Mouse (Mus musculus): ENCODE data around the gene Rnps1. TPM values are rescaled to one million over a fixed set of nuclear protein-coding genes. Genes with fewer than 3 reads are reported as not detected.
"Not testable (repeated sequence)": the region's sequence is repeated elsewhere in the genome, so short reads cannot be mapped to it uniquely, and the experiment has no call there.

Rnps1 gene
- polyA plus RNA-seq, 1 experiment from 2014 or later, result 468 TPM

- peak overlapping the region; percentile 79 for H3K4me3 ChIP-seq
- peak overlapping the region; percentile 97 for H3K27ac ChIP-seq (replicated peaks)
- peaks cover 54% of the 10 kb centered on the region for H3K36me3 ChIP-seq
- H3K4me1 ChIP-seq, result peaks cover 37% of the 10 kb centered on the region
- 37% methylated on average over 22 of the region's 22 CpGs for WGBS
- DNase-seq (ENCODE audit: low spot score), result no peak
- no peaks in the 10 kb centered on the region for H3K27me3 ChIP-seq (ENCODE audit: low read depth, poor library complexity, severe bottlenecking)
- no peaks in the 10 kb centered on the region for H3K9me3 ChIP-seq (replicated peaks)
These were observed 681 bp upstream of the Rnps1 start for GRCm38 (mm10) chr17:24413557-24414211.

DNA sequence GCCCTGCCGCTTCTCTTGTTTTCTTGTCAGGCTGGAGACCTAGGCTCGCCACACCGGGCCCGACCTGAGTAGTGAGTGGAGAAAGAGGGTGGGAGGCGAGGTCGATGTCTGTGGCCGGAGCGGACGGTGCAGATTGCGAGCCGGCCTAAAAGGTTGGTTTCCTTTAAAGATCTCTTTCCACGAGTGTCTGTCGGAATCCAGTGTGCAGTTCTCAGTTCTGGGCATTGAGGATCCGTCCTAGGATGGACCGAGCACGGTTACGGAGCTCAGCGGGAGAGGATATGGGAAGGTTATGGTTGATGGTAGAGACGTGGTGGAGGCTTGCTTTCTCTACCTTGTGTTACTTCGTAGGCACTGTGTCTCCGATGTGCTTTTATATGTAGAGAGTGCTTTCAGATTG, 646 bp downstream of the Rnps1 start:
- Histone ChIP-seq H3K9me3 (replicated peaks) (no peaks in the 10 kb centered on the region), H3K4me3 (peak overlapping the region; percentile 79), H3K27ac (replicated peaks) (peak overlapping the region; percentile 97), H3K36me3 (peaks cover 54% of the 10 kb centered on the region), H3K4me1 (peaks cover 37% of the 10 kb centered on the region), H3K27me3 (ENCODE audit: low read depth, poor library complexity, severe bottlenecking) (no peaks in the 10 kb centered on the region)
- DNase-seq (ENCODE audit: low spot score), result no peak
- WGBS, result under 1% methylated on average over 21 of the region's 21 CpGs

DNA sequence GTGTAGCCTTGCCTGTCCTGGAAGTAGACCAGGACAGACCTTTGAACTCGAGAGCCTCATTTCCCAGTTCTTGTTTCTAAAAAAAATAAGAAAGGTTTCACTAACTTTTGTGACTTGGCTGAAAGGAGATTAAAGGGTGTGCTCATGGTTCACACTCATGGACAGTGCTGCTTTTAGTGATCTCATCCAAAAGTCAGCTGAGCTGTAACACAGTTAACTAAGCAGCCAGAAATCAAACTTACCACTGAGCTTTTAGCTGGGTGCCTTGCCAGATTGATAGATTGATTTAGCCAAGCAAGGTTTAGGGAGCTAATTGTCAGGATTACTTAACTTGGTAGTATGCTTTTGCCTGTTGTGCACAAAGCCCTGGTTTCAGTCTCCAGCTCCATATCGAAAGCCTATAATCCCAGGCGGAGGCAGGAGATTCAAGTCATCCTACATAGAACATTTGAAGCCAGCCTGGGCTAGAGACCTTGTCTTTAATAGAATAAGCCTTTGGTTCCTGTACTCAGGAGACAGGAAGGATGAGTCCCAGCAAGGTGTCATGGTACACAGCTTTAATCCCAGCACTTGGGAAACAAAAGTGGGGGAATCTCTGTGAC, 1.8 kb downstream of the Rnps1 start:
- DNase-seq (ENCODE audit: low spot score), result no peak
- no peaks in the 10 kb centered on the region for H3K9me3 ChIP-seq (replicated peaks)
- peak overlapping the region; percentile 79 for H3K4me3 ChIP-seq
- no peak overlapping the region for H3K27ac ChIP-seq (replicated peaks)
- no peaks in the 10 kb centered on the region for H3K27me3 ChIP-seq (ENCODE audit: low read depth, poor library complexity, severe bottlenecking)
- peaks cover 55% of the 10 kb centered on the region for H3K36me3 ChIP-seq
- 87% methylated on average over 3 of the region's 3 CpGs for WGBS
- H3K4me1 ChIP-seq, result peaks cover 37% of the 10 kb centered on the region

DNA sequence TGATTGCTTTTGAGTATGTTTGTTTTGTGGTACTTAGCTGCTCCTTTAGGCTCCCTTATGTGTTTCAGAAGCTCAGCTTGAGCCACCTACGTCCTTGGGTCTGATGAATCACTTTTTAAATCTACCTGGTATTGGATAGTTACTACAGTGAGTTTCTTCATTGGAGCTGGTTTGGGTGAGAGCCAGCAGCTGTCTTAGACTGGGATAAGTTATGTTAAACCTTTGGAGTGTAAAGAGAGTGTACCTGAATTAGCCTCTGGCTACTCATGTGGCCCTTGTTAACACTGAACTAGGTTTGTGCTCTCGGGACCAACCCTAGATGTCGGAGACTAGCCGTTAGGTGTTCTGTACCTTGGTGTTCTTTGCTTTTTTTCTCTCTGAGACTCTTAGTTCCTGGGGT, 8.7 kb downstream of the Rnps1 start:
- Histone ChIP-seq H3K27ac (replicated peaks) (no peak overlapping the region), H3K4me1 (peaks cover 13% of the 10 kb centered on the region), H3K27me3 (ENCODE audit: low read depth, poor library complexity, severe bottlenecking) (no peaks in the 10 kb centered on the region), H3K4me3 (no peak overlapping the region), H3K9me3 (replicated peaks) (no peaks in the 10 kb centered on the region), H3K36me3 (peaks cover 78% of the 10 kb centered on the region)
- 95% methylated on average over 4 of the region's 4 CpGs for WGBS
- no peak for DNase-seq (ENCODE audit: low spot score)

GRCm38 (mm10) chr17:24424489-24424888, 10.1 kb downstream of the Rnps1 start:
- WGBS, result 94% methylated on average over 5 of the region's 5 CpGs
- Histone ChIP-seq H3K27me3 (ENCODE audit: low read depth, poor library complexity, severe bottlenecking) (no peaks in the 10 kb centered on the region), H3K36me3 (peaks cover 67% of the 10 kb centered on the region), H3K4me3 (no peak overlapping the region), H3K27ac (replicated peaks) (no peak overlapping the region), H3K9me3 (replicated peaks) (no peaks in the 10 kb centered on the region), H3K4me1 (peaks cover 16% of the 10 kb centered on the region)
- DNase-seq (ENCODE audit: low spot score), result no peak

DNA sequence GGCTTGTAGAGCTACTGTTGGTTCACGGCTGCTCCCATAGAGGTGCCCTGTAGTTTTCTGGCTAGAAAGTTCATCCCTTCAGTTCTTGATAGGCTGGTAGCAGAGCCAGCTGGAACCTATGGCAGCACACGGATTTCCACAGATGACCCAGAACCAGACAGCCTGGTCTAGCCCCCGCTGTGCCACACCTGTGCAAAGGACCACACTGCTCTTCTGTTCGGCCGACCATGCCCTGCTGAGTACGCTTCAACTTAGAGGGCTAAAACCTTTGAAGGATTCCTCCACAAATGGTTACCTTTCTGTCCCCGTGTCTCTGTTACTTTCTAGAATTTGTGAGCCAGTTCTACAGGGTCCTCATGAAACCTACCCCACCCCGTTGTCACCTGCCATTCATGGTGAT, 11.0 kb downstream of the Rnps1 start:
- peaks cover 67% of the 10 kb centered on the region for H3K36me3 ChIP-seq
- not testable (repeated sequence) for H3K4me3 ChIP-seq; H3K27ac ChIP-seq (replicated peaks); H3K9me3 ChIP-seq (replicated peaks); DNase-seq (ENCODE audit: low spot score); H3K27me3 ChIP-seq (ENCODE audit: low read depth, poor library complexity, severe bottlenecking)
- peaks cover 20% of the 10 kb centered on the region for H3K4me1 ChIP-seq
- 94% methylated on average over 6 of the region's 8 CpGs for WGBS

DNA sequence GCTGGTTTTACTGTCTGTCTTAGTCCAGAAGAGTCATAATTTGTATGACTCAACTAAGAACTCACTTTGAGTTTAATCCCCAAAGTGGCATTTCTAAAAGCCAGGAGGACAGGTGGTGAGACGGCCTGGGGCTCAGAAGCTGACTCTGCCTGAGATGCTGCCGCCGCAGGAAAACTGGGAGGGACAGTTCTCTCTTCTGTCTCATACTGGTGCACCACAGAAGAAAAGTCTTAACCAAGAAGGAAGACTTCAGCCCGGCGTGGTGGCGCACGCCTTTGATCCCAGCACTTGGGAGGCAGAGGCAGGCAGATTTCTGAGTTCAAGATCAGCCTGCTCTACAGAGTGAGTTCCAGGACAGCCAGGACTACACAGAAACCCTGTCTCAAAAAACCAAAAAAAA, 11.5 kb downstream of the Rnps1 start:
- Histone ChIP-seq H3K27ac (replicated peaks) (no peak overlapping the region), H3K4me3 (no peak overlapping the region), H3K27me3 (ENCODE audit: low read depth, poor library complexity, severe bottlenecking) (no peaks in the 10 kb centered on the region), H3K4me1 (peaks cover 20% of the 10 kb centered on the region), H3K36me3 (peaks cover 65% of the 10 kb centered on the region), H3K9me3 (replicated peaks) (no peaks in the 10 kb centered on the region)
- 90% methylated on average over 7 of the region's 7 CpGs for WGBS
- DNase-seq (ENCODE audit: low spot score), result no peak

DNA sequence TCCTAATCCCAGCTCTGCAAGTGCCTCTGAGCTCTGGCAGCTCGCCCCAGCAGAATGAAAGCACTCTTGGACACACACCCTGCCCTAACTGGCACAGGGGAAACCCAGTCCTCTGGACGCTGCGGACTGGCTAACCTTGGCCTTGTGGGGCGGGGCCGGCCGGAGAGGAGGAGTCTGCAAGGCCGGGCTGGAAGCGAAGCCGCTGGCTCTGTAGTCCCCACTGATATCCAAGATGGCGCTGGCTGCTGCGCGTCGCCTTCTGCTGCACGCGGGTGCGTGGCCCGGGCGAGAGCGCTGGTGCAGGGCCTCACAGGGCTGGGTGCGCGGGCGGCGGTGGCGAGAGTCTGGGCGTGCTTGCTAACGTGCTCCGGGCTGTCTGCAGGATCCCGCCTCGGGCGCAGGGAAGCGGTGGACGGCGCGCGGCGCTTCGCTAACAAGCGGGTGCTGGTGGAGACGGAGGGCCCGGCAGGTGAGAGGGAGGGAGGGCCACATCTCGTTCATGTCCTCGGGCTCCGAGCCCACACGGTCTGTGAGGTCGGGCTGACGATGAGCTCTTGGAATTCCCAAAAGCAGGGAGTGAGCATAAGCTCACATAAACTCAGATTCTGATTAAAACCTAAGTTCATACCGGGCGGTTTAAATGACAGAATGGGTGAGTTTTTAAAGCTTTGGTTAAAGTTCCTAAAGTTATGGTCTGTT, 12.3 kb downstream of the Rnps1 start, which contains the start of gene Eci1:
TSS of gene Eci1 (plus strand) at position 171 of the 699 bp plus-strand sequence.
- no peaks in the 10 kb centered on the region for H3K9me3 ChIP-seq (replicated peaks)
- no peaks in the 10 kb centered on the region for H3K27me3 ChIP-seq (ENCODE audit: low read depth, poor library complexity, severe bottlenecking)
- DNase-seq (ENCODE audit: low spot score), result peak; percentile 94
- peak within 1 kb of the TSS; percentile 98 for H3K27ac ChIP-seq (replicated peaks)
- under 1% methylated on average over 48 of the region's 48 CpGs for WGBS
- H3K36me3 ChIP-seq, result peaks cover 59% of the 10 kb centered on the region
- peaks cover 20% of the 10 kb centered on the region for H3K4me1 ChIP-seq
- H3K4me3 ChIP-seq, result peak within 1 kb of the TSS; percentile 89

DNA sequence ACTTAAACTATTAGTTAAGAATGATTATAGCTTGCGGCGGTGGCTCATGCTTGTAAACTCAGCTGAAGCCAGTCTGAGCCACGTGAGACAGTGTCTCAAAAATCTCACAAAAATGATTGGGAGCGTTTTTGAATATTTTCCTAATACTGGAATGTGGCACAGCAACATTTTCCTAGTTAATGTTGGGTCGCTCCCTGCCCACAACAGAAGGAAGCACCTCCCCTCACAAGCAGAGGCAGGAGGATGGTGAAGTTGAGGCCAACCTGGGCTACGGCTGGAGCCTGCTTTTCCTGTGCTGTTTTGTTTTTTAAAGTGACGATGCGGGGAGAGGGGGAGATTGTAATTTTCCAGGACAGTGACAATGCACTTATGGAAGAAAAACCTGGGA, 12.8 kb downstream of the Rnps1 start:
- 14% methylated on average over 8 of the region's 8 CpGs for WGBS
- no peaks in the 10 kb centered on the region for H3K9me3 ChIP-seq (replicated peaks)
- peak overlapping the region; percentile 89 for H3K4me3 ChIP-seq
- DNase-seq (ENCODE audit: low spot score), result no peak
- H3K36me3 ChIP-seq, result peaks cover 57% of the 10 kb centered on the region
- H3K27me3 ChIP-seq (ENCODE audit: low read depth, poor library complexity, severe bottlenecking), result no peaks in the 10 kb centered on the region
- H3K4me1 ChIP-seq, result peaks cover 20% of the 10 kb centered on the region
- peak overlapping the region; percentile 98 for H3K27ac ChIP-seq (replicated peaks)

DNA sequence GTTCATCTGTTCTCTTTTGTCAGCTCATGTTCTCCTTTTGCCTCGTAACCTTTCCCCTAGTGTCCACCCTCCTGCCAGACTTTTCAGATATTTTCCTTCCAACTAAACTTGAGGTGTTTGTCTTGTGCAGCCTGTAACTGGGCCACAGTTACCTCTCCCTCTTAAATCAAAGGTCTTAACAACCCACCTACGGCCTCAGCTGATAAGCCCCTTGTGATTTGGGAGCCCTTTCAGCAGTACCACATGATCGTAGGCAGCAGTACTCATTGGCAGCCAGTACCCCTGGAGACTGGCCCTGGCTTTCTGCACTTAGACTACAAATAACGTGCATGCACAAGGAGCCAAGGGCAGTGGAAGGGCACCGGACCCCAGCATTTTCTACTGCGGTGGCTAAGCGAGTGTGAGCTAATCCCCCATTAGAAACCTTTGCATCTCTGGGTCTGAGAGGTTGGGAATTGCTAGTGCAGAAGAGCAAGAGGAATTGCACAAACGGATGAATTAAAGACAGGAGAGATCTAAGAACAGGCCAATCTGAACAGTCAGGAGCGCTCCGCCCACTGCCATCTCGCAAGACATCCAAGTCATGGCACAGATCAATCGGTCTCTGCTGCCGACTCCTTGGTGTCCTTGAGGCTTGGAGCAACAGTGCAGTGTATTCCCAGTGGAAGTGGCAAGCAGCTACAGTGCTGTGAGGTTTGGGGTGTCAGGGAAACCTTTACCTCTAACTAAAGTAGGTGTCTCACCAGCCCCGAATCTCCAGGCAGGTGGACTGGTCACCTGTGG, 15.0 kb downstream of the Rnps1 start:
- H3K4me1 ChIP-seq, result peaks cover 20% of the 10 kb centered on the region
- no peak overlapping the region for H3K4me3 ChIP-seq
- H3K27me3 ChIP-seq (ENCODE audit: low read depth, poor library complexity, severe bottlenecking), result no peaks in the 10 kb centered on the region
- no peaks in the 10 kb centered on the region for H3K9me3 ChIP-seq (replicated peaks)
- DNase-seq (ENCODE audit: low spot score), result no peak
- H3K27ac ChIP-seq (replicated peaks), result no peak overlapping the region
- H3K36me3 ChIP-seq, result peaks cover 50% of the 10 kb centered on the region
- 90% methylated on average over 14 of the region's 14 CpGs for WGBS

DNA sequence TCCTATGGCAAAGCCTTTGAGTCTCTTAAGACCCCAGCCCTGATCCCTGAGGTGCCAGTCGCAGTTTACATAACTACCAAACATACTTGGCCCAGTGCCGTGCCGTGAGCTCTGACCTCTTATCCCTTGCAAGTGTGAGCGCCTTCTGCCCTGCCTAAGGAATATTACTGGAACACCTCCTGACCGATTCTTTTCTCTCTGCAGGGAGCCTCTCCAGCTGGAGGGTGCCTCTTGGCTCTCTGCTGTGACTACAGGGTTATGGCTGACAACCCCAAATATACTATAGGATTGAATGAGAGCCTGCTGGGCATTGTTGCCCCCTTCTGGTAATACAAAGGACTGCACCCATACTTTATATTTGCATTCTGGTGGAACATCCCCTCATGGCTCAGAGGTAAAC, 22.7 kb downstream of the Rnps1 start:
- peaks cover 90% of the 10 kb centered on the region for H3K36me3 ChIP-seq
- no peak overlapping the region for H3K27ac ChIP-seq (replicated peaks)
- H3K4me1 ChIP-seq, result no peaks in the 10 kb centered on the region
- no peak overlapping the region for H3K4me3 ChIP-seq
- DNase-seq (ENCODE audit: low spot score), result peak; percentile 34
- no peaks in the 10 kb centered on the region for H3K9me3 ChIP-seq (replicated peaks)
- 78% methylated on average over 5 of the region's 5 CpGs for WGBS
- H3K27me3 ChIP-seq (ENCODE audit: low read depth, poor library complexity, severe bottlenecking), result no peaks in the 10 kb centered on the region

DNA sequence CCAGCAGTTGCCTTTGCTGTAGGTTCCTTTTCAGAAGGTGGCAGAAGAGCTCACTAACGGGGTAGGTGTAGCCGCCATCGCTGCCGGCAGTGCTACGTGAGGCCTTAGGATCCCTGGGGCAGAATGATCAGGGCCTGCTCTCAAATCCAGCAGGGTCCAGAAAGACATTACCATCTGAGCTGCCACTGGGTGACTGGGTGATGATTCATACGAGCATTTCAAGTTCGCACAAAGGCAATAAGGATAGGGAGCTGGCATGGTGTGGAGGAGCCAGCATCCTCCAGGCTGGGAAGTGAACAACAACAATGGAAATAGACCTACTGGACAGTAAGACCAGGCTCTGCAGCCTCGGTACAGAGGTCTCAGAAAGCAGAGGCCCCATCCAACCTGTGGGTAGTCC, 26.0 kb downstream of the Rnps1 start:
- Histone ChIP-seq H3K27me3 (ENCODE audit: low read depth, poor library complexity, severe bottlenecking) (no peaks in the 10 kb centered on the region), H3K4me1 (no peaks in the 10 kb centered on the region), H3K4me3 (no peak overlapping the region), H3K36me3 (peaks cover 99% of the 10 kb centered on the region), H3K27ac (replicated peaks) (no peak overlapping the region), H3K9me3 (replicated peaks) (no peaks in the 10 kb centered on the region)
- whole genome bisulfite sequencing, result 94% methylated on average over 8 of the region's 8 CpGs
- DNase-seq (ENCODE audit: low spot score), result no peak
